In the genomic region with DNA sequence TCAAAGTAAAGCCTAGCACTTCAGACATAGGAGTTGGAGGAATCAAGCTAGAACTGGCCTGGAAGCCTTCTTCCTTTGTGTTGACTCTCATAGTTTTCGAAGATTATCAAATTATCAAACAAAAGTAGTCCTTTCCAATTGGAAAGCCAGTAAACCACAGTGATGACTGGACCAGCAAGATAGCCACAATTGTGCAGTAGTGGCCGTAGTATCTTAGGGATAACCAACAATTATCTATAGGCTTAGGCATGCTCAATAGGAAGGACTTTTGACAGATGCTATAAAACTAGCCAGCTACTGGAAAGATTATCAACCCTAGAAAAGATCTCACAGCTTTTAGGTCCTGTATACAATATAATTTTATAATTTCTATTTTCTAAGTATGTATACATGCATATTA, we compare ENCODE assay signal across 24 mouse cellular contexts.
"Had no signal": no experiment of that assay in that cellular context is flagged by ENCODE, and none has a peak within 500 bp of the region (broad histone marks: within the 10 kb centered on the region; RNA-seq: fewer than 3 reads in every experiment).

No protein-coding gene starts in this region.

- H3K27me3 ChIP-seq: heart, embryonic 12.5 days; hindbrain, embryonic 12.5 days; intestine, embryonic 15.5 days; limb, embryonic 13.5 days; limb, embryonic 15.5 days had no signal

- DNase-seq: gastrocnemius, adult 2 months; gastrocnemius, postnatal 10 days; gastrocnemius, postnatal 25 days; heart, adult 18-20 months; heart, postnatal 10 days; heart, postnatal 4 days; kidney, adult 18-20 months; kidney, adult 8-10 months; kidney, postnatal 10 days; kidney, postnatal 25 days; kidney, postnatal 4 days; left cerebral cortex, postnatal 4 days had no signal

- H3K4me1 ChIP-seq: heart, embryonic 10.5 days; heart, embryonic 12.5 days; hindbrain, embryonic 10.5 days; intestine, embryonic 15.5 days had no signal

- H3K4me2 ChIP-seq: heart, embryonic 12.5 days; hindbrain, embryonic 12.5 days; hindbrain, embryonic 14.5 days; intestine, embryonic 15.5 days; limb, embryonic 13.5 days; limb, embryonic 15.5 days had no signal

- H3K9me3 ChIP-seq: heart, embryonic 10.5 days; heart, embryonic 12.5 days; hindbrain, embryonic 10.5 days; hindbrain, embryonic 12.5 days; intestine, embryonic 15.5 days; limb, embryonic 13.5 days; limb, embryonic 15.5 days had no signal

- H3K9ac ChIP-seq: heart, embryonic 12.5 days; hindbrain, embryonic 12.5 days; hindbrain, embryonic 14.5 days; intestine, embryonic 15.5 days; limb, embryonic 13.5 days; limb, embryonic 15.5 days had no signal

- H3K27ac ChIP-seq: gastrocnemius, adult 2 months; heart, embryonic 10.5 days; hindbrain, embryonic 10.5 days; hindbrain, embryonic 12.5 days; hindbrain, embryonic 14.5 days; intestine, embryonic 15.5 days; layer of hippocampus, adult 2 months; left cerebral cortex, adult 2 months; limb, embryonic 13.5 days; limb, embryonic 15.5 days had no signal

- H3K4me3 ChIP-seq: gastrocnemius, adult 2 months; heart, embryonic 10.5 days; heart, embryonic 12.5 days; hindbrain, embryonic 10.5 days; hindbrain, embryonic 12.5 days; intestine, embryonic 15.5 days; layer of hippocampus, adult 2 months; left cerebral cortex, adult 2 months; limb, embryonic 13.5 days; limb, embryonic 15.5 days had no signal

- H3K36me3 ChIP-seq: heart, embryonic 10.5 days; heart, embryonic 12.5 days; hindbrain, embryonic 10.5 days; hindbrain, embryonic 12.5 days; intestine, embryonic 15.5 days; limb, embryonic 13.5 days; limb, embryonic 15.5 days had no signal

- ATAC-seq: hindbrain, embryonic 16.5 days; intestine, embryonic 15.5 days; intestine, postnatal 0 days had no signal
